Mouse (Mus musculus): ENCODE data around the gene Sulf2.
A peak's percentile ranks its signal among the peaks of the same experiment; 100 is the strongest.
"Not testable (repeated sequence)": the region's sequence is repeated elsewhere in the genome, so short reads cannot be mapped to it uniquely, and the experiment has no call there.

Gene Sulf2

DNA sequence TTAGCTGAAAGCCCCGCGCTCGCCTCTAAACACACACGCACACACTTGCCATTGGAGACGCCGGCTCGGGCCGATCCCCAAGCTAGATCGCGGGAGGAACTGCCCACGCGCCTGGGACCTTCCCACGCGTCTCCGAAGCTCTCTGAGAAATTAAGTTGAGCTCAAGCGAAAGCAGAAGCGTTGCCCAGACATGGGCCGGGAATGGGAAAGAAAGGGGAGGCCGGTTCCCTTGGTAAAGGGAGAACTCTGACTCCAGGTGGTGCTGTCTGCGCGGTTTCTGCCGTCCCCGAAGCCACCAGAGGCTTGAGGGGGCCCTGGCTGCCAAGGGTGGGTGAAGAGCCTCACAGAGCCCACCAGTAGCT, at the start of gene Sulf2:
Sulf2 (minus strand) TSS at position 210 of the 362 bp plus-strand sequence.
- peak; percentile 82 for DNase-seq (ENCODE audit: low read depth, low spot score)

DNA sequence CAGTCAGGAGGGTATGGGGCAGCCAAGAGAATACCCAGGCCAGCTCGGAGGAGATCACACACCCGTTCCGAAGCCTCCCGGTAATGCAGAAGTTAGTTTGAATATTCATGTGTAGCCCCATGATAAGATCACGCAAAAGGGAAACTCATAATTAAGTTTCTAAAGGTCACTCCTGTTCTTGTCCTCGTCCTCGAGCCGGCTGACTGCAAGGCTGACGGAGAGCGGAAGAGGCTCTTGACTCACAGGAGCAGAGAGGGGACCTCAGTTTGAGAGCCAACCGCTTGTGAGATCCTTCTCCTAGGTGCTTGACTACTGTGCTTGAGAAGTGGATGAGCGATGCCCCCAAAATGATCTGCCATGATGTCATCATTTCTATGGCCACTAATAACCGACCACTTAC, 48.7 kb upstream of the Sulf2 start:
- DNase-seq (ENCODE audit: low read depth, low spot score) = no peak

DNA sequence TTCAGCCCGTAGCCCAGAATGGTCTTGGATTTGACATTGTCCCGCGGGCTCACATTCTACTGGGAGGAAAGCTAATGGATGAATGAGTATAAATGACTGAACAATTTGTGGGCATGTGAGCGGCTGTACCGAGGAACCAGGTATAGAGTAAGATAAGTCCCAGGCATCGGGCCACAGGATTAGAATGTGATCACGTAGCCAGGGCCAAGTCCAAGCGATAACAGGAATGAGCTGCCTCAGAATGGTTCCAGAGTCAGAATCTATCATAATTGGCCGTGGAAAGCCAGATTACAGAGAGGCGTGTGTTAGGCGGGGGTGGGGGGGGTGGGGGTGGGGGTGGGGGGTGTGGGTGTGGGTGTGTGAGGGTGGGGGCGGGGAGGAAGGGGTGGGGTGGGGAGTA, 48.2 kb upstream of the Sulf2 start:
- no peak for DNase-seq (ENCODE audit: low read depth, low spot score)

DNA sequence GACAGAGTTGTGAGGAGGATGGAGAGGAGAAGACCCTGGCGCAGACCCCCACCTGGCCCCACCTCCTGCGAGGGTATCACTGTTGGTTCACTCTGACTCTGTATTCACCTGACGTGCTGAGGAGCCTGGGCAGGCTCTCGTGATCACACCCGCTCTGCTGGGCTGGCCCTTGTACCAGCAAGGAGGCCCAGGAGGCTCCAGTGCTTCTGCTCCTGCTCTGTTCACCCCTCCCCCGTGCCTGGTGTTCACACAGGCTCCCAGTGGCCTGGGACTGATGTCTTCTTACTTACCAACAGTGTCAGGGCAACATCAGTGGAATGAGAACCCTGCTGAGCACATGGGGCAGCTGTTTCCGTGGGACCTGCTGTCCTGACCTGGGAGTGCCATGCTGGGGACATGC, 42.5 kb upstream of the Sulf2 start:
- no peak for DNase-seq (ENCODE audit: low read depth, low spot score)

DNA sequence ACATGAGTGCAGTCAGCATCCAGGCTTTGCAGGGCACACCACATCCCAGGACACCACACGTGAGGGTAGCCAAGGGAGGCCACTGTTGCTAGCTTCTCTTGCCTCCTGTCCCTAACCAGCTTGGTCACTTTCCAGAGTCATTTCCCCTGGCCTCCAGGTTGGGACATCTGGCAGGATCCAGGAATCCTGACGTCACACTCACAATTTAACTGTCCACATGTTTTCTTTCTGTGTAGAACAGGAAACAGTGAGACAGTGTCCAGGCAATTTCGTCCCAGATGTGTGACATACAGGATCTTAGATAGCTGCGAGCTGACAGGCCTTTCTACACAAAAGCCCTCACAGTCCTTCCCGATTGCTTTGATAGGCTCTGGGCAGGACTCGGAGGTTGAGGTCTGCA, 41.6 kb upstream of the Sulf2 start:
- DNase-seq (ENCODE audit: low read depth, low spot score) = no peak

DNA sequence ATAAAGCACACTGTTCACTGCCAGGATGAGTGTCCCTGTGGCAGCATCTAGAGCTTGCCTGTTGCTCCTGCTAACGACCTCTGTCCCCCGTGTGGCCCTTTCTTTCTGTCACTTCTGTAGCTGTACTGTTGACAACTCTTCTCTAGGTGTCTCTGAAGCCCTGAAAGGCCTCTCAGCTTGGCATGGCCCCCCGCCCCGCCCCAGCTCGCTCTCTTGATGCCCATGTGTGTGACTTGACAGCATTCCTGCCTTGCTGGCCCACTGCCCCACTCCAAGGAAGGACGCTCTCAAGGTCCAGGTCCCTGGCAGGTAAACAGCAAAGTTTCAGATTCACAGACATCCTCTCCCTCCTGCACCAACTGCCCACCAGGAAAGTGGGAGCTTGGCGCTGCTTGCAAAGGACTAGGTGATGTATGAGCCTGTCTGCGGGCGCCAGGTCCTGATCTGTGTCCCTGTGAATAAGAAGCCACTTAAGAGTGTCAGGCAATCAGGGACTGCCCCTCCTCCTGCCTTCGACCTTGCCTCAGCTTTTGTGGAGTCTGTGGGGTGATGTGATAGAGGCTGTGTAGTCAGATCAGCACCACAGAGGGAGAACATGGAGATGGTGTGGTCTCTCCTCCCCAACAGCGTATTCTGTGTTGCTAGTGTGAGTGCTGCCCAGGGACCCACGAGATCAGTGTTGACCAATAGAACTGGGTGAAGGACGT, 40.8 kb upstream of the Sulf2 start:
- no peak for DNase-seq (ENCODE audit: low read depth, low spot score)

DNA sequence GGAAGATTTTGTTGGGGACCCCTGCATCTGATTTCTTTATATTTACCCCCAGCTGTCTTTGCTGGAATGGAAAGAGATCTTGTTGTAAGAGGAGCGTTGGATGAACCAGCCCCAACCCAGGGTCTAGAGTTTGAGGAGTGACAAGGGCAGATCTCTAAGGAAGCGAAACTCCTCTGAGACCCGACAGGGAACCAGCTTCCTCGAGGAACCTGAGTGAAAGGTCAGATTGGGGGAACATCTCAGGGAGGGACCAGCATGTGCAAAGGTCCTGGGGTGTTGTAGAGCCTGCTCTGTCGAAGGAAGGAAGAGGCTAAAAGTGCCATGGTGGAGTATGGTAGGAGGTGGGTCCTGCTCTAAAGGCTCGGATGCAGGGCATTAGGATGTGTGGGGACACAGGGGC, 39.6 kb upstream of the Sulf2 start:
- no peak for DNase-seq (ENCODE audit: low read depth, low spot score)

DNA sequence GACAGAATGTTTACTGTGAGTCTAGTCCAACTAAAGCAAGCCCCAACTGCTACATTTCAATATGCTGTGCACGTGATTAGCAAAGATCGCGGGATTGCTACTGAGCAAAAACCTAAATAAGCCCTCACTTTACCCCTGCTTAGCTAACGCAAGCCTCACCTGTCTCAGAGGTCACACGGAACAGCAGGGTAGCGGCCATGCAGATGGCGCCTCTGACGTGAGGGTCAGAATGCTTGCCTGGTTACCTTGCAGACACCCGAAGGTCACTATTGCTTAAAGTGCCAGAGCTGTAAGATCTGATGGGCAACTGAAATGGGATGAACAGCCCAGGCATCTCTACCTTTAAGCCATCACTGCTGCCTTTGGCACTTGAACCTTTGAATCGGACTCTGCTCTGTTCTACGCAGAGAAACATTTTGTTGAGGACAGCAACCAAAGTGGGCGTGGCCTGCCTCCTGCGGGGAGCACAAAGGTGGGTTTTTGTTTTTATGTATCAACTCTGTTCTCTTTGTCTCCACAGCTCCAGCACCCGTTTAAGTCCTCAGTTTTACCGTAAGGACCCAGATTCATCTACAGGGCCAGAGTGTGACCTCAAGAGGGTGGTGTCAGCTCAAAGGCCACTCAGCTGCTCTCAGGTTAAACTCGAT, 38.8 kb upstream of the Sulf2 start:
- DNase-seq (ENCODE audit: low read depth, low spot score) = no peak

DNA sequence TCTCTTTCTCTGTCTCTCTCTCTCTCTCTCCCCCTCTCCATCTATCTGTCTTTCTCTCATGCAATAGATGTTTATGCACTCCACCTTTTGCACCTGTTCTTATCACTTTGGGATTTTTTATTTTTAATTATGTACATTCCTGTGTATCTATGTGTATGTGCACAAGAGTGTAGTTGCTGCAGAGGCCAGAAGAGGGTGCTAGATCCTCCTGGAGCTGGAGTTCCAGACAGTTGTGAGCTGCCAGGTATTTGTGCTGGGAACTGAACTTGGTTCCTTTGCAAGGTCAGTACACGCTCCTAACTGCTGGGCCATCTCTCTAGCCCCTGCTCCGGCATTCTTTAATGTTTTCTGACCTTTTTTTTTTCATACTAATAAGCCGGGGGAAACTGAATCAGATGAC, 38.0 kb upstream of the Sulf2 start:
- no peak for DNase-seq (ENCODE audit: low read depth, low spot score)

DNA sequence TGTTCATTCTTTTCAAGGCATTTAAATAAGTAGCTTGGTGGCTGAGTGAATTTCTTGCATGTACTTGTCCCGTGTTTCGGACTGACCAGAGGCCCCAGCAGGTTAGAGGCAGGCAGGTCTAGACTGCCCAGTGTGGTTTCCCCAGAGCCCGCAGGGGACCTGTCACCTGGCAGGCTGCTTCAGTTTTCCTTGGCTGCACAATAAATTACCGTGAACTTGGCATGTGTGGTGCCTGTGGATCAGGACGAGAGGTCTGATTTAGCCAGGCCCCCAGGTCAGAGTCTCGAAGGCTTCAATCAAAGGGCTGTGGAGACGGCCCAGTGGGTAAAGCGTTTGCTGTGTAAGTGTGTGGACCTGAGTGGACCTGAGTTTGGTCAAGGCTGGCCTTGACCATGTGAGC, 35.4 kb upstream of the Sulf2 start:
- no peak for DNase-seq (ENCODE audit: low read depth, low spot score)

DNA sequence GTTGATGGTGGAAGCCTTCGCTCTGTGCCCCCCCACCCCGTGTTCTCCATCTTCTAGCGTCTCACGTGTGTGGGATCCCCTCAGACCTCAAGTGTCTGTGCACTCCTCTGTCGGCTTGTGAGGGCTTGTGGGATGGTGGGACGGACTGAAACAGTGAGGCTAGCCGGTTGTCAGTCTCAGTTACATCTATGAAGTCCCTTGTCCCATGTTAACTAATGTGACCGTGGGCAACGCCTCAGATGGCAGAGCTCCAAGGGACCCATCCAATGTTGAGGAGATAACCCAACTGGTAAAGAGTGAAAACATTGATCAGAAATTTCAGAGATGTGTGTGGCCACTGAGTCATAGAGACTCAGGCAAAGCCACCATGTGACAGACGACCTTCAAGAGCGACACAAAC, 33.7 kb upstream of the Sulf2 start:
- DNase-seq (ENCODE audit: low read depth, low spot score) = no peak

DNA sequence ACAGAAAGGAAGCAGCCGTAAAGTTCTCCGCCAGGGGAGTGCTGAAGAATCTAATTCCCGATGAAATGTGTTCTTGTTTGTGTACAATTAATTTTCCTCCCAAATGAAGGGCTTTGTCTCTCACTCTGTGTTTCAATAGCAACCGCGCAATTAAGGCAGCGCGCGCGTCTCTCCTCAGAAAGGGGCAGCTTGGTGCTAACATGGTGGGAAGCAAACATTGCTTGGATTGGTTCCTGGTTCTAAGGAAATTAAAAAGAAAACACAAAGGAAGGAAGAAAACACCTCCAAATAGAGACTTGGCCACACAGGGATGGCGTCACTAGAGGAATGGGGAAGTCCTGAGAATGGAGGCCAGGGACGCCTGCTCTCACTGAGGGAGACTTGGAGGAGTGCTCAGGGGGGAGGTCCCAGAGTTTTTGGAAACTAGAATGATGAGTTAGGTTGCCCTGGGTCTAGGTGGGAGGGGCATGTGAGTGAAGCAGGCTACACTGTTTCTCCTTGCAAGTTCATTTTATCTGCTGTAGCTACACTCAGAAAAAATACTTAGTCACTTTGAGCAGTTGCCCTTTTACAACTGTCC, 32.5 kb upstream of the Sulf2 start:
- DNase-seq (ENCODE audit: low read depth, low spot score) = not testable (repeated sequence)

DNA sequence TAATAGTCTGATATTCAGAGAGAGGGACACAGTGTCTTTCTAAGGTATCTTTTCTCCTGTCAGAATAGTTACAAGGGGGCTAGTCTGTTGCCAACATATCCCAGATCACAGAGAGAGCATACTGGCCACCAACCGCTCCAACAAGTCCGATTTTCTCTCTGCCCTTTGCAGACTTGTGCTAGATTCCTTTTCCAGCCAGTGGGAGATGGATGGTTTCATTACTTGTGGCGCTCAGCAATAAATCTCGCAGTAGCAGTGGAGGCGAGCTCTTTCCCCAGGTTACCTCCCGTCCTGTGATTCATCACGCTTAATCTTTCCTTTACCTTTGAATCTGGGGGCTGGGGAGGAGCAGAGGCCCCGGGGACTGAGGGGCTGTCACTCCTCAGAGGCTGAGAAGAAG, 31.9 kb upstream of the Sulf2 start:
- DNase-seq (ENCODE audit: low read depth, low spot score) = not testable (repeated sequence)

DNA sequence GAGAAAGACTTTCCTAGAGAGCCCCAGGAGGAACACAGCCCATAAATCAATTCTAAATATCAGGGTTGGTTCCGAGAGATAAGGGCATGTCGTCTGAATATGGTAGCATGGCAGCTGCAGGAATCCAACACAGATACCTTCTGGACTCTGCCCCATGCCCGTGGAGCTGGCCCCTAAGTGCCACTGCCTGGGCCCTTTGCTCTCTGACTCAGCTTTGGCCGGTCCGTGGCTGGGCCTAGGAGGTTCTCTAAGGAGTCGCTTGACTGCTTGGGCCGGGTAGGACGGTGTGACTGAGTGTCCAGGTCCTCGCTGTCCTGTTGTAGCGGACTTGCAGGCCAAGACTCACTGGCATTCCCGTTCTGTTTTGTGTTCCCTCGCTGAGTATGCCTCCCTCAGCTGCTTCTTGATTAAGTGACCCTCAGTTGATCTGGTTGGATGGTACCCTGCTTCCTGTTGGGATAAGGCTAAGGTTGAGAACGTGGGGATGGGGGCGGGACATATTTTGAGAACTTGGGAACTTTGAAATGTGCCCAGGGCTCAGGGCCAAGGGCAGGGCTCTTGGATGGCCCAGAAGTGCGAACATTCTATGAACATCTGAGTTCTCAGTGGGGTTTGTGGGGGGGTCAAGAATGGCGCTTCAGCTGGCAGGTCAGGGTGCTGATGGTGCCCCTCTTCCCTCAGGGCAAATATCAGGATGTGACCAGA, 30.9 kb upstream of the Sulf2 start:
- DNase-seq (ENCODE audit: low read depth, low spot score) = no peak

DNA sequence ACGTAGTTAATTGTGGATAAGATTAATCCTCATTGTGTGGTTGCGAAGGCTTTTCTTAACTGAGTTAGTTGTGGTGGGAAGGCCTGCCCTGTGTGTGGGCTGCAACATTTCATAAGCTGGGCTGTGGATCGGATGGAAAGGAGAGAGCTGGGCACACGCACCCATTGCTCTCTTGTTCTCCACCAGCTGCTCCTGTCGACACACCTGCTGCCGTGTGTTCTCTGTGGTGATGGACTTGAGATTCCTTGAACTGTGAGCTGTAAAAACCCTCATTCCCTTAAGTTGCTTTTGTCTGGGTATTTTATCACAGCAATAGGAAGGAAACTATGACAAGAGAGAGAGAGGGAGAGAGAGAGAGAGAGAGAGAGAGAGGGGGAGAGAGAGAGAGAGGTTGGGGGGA, 30.3 kb upstream of the Sulf2 start:
- no peak for DNase-seq (ENCODE audit: low read depth, low spot score)

DNA sequence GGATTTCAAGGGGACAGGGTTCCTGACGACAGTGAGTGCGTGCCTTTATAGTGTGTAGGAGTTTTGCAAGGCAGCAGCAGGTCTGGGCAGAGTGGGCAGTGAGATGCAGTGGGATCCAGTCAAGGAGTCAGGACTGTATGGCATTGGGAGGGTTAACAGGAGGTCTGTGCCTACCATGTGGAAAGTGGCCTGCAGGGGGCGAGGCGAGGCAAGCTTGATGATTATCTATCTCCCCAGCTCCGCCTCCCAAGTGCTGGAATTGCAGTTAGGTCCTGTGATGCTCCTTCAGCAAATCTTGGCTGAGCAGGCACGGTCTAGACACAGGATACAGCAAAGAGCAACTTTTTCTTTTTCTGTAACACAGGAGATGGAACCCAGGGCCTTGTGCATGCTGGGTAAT, 29.0 kb upstream of the Sulf2 start:
- DNase-seq (ENCODE audit: low read depth, low spot score) = no peak

DNA sequence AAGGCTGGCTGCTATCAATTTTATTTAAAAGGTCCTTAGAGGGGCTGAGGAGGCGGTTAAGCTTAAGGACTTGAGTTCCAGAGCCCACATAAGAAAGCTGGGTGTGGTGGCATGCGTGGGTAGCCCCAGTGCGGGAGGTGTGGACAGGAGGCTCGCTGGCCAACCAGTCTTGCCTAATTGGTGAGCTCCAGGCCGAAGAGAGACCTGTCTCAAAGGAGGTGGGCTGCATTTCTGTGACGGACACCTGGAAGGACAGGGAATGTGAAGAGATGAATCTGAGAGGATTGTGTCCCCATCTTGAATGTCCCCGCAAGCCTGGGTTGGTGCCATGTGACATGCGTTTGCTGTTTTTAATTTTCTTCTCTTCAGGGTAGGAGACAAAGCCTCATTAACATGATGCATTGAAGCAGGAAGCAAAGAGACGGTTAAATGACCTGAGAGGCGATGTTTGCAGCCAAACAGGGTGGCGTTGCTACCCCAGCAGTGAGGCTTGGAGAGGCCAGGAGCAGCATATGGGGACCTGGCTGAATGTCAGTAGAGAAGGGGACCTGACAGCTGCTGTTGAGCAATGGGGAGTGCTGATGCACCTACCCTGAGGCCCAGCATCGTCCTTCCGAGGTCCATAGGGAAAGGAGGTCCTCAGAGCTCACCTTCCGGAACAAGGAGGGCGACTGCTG, 26.7 kb upstream of the Sulf2 start:
- no peak for DNase-seq (ENCODE audit: low read depth, low spot score)

DNA sequence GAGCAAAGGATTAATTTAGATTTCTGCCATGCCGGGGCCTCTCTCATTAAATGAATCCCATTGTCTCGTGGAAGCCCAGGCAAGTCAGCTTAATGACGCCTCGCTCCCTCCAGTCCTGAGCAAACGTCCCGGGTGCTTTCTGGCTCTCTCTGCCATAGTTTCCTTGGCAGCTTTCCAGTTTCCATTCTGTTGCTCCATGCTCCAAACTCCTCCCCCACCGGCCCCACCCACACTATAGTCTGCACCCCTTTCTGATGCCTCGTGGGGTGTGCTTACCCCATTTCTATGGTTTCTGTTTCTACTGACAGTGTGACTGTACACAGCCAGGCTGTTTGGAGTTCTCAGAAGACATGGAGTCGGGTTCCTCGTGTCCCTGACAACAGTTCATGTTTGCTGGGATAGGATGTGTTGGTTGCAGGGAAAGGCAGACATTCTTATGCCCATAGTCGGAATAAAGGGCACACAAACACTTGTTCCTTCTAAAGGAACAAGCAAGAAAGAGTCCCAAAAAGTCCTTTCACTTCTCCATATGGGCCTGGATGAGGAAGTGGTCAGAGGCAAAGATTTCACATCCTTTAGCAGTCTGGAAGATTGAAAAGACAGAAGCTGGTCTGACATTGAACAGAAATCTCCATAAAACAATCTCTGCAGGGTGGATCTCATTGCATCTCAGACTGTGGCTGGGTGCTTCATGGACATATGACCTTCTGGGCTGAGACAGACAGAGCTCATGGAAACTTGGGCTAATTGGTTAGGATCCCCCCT, 25.5 kb upstream of the Sulf2 start:
- no peak for DNase-seq (ENCODE audit: low read depth, low spot score)

DNA sequence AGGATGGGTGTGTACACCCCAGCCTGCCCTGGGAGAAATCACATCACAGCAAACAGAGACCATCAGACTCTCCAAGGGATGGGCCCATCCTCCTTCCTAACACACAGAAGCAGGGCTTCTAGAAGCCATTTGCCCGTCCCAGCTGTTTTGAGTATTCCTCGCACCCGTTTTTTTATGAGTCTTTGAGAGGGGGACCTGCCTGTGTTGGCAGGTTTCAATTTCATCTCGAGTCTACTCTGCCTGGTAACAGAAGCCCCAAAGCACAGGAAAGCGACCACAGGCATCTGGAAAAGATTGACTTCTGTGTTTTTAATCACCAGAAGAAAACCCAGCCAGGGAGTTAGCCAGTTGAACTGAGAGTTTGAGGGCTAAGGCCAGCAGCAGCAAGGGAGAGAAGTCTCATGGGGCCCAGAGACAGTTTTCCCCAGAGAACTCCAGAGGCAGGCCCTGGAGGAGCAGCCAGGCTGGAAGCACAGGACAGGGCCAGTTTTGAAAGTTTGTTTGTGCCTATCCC, 24.7 kb upstream of the Sulf2 start:
- DNase-seq (ENCODE audit: low read depth, low spot score) = peak; percentile 68

DNA sequence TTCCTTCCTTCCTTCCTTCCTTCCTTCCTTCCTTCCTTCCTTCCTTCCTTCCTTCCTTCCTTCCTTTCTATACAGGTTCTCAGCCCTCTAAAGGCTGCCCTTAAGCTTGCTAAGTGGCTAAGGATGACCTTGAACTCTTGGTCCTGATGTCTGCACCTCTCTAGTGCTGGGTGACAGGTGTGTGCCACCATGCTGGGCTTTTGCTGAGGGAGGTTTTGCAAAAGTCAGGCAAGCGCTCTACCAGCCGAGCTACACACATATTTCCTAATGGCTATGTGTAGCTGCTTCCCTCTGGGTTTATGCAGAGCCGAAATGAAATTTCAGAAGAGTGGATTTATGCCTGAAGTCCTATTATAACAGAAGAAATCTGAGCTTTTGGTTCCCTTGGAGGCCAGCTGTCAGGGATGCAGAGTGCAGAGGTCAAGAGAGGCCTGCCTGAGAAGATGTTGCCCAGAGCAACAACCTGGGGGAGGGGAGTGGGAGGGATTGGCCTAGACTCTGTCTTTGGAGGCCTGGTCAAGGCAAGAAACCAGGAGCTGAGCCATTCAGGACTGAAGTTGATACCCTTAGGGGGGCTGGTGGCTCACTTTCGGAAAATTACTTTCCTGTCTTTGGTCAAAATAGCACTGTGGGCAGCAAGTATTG, 24.1 kb upstream of the Sulf2 start:
- peak; percentile 84 for DNase-seq (ENCODE audit: low read depth, low spot score)
